8 mouse cellular contexts compared by ENCODE assay signal in the genomic region with DNA sequence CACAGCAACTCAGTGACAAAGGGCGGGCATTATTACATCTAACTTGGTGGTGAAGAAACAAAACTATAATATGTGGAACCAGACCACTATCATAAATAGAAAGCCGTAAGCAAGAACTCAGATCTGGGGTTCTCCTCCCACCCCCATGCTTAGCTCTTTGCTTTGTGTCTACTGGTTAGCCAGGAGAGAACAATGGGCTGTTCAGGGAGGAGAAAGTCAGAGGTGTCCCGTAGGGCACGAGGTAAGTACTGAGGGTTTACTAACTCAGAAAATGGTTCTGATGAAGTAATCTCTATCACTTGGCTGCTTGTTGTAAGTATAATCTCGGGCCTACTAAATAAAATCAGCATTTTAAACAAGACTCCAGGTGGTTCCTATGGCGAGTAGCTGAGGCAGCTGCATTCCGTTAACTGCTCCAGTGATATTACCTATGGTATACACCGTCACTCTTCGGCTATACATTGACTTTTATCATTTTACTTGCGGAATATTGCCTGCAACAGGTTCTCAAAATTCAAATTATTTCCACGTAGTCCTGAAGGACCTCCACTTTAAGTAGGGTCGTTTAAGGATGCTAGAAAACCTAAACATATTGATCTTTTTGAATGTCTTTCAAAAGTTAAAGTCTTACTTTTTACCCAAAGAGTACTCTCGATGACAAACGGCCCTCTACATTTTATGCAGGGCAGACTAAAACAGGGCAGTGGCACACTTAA. TPM values are rescaled to one million over a fixed set of nuclear protein-coding genes. Genes with fewer than 3 reads are reported as not detected.
DNase-seq lines count a peak whose midpoint lies in the region; ATAC-seq and TF ChIP-seq lines count a peak whose summit lies in the region.

No protein-coding gene starts in this region.

- H3K9ac ChIP-seq in embryonic facial prominence, embryonic 11.5 days (replicated peaks; ENCODE audit: low read length) = peak overlapping the region; percentile 61
- H3K9ac ChIP-seq in neural tube, embryonic 13.5 days = peak overlapping the region; percentile 75

- intact Hi-C loops in left cerebral cortex, adult 2 months (cut with DNase I) = loop anchor here (10.0 kb wide), 2 partner anchors 258 to 1202 kb away; a partner anchor contains a TSS

- DNase-seq in left cerebral cortex, adult 2 months (ENCODE audit: extremely low spot score in 1 of 2, low spot score in 2 of 2) = no peak
- DNase-seq in left cerebral cortex, adult 9 months (ENCODE audit: low spot score in 2 of 2) = no peak
- DNase-seq in embryonic facial prominence, embryonic 11.5 days (ENCODE audit: low spot score) = no peak
- peak; percentile 26 for DNase-seq in induced T-regulatory cell, adult 2 months (ENCODE audit: low read depth)
- no peak for DNase-seq in adrenal gland, postnatal 4 days (ENCODE audit: low spot score in 2 of 2)
- DNase-seq in layer of hippocampus, postnatal 36 days = no peak
- DNase-seq in adrenal gland, postnatal 25 days = no peak

- peak overlapping the region; percentile 90 for H3K27ac ChIP-seq in left cerebral cortex, adult 2 months
- peak overlapping the region; percentile 29; the same call in 1 of the 2 replicates for H3K27ac ChIP-seq in embryonic facial prominence, embryonic 11.5 days (replicated peaks; ENCODE audit: low read depth, low read length)
- H3K27ac ChIP-seq in neural tube, embryonic 13.5 days (replicated peaks) = peak overlapping the region; percentile 100

- TF ChIP-seq CTCF in left cerebral cortex, adult 2 months (IDR thresholded peaks at IDR 0.05) = no peak

- 40% methylated on average over 14 of the region's 14 CpGs for WGBS in embryonic facial prominence, embryonic 11.5 days
- WGBS in neural tube, embryonic 13.5 days = 40% methylated on average over 14 of the region's 14 CpGs

- no peak for ATAC-seq in embryonic facial prominence, embryonic 11.5 days (replicated peaks; ENCODE audit: insufficient number of reproducible peaks, low FRiP score, low TSS enrichment, low read depth)
- no peak for ATAC-seq in neural tube, embryonic 13.5 days (ENCODE audit: low read depth)

- H3K4me2 ChIP-seq in embryonic facial prominence, embryonic 11.5 days (ENCODE audit: low read depth, low read length) = peak overlapping the region; percentile 36
- H3K4me2 ChIP-seq in neural tube, embryonic 13.5 days = peak overlapping the region; percentile 60

- H3K36me3 ChIP-seq in embryonic facial prominence, embryonic 11.5 days (replicated peaks; ENCODE audit: control insufficient read depth, insufficient read depth, low read depth, low read length) = no peaks in the 10 kb centered on the region
- 0 out of 2 replicates have a peak, but pooled peaks cover 3% of the 10 kb centered on the region for H3K36me3 ChIP-seq in neural tube, embryonic 13.5 days

- peak overlapping the region; percentile 64 for H3K4me3 ChIP-seq in left cerebral cortex, adult 2 months
- peak overlapping the region; percentile 80 for H3K4me3 ChIP-seq in embryonic facial prominence, embryonic 11.5 days (ENCODE audit: low read depth, low read length)
- peak overlapping the region; percentile 94 for H3K4me3 ChIP-seq in neural tube, embryonic 13.5 days

- H3K4me1 ChIP-seq in embryonic facial prominence, embryonic 11.5 days (ENCODE audit: control insufficient read depth, insufficient read depth, low read length) = no peaks in the 10 kb centered on the region
- peaks cover 29% of the 10 kb centered on the region for H3K4me1 ChIP-seq in neural tube, embryonic 13.5 days (replicated peaks)

- H3K27me3 ChIP-seq in embryonic facial prominence, embryonic 11.5 days (ENCODE audit: control insufficient read depth, insufficient read depth, low read length) = no peaks in the 10 kb centered on the region
- no peaks in the 10 kb centered on the region for H3K27me3 ChIP-seq in neural tube, embryonic 13.5 days

- H3K9me3 ChIP-seq in embryonic facial prominence, embryonic 11.5 days (replicated peaks; ENCODE audit: control insufficient read depth, low read length) = no peaks in the 10 kb centered on the region
- H3K9me3 ChIP-seq in neural tube, embryonic 13.5 days = no peaks in the 10 kb centered on the region

RNA-seq across cellular contexts. Expression of a gene that starts 0.9 kb away (rescaled TPM):
- total RNA-seq in left cerebral cortex, adult 2 months (2021) = 100 to 1,000 TPM; 225 to 229 TPM
- 676 and 720 TPM in 2 replicates for polyA plus RNA-seq in embryonic facial prominence, embryonic 11.5 days (2014; fragmentation: Nextera tagmentation; extraction: Ambion mirVana)
- 425 and 477 TPM in 2 replicates for polyA plus RNA-seq in neural tube, embryonic 13.5 days (2015; fragmentation: Nextera tagmentation; extraction: Ambion mirVana)
- 100 to 1,000 TPM; 363 to 371 TPM for total RNA-seq in adrenal gland, postnatal 4 days (2021)
- total RNA-seq in layer of hippocampus, postnatal 36 days (2021) = 100 to 1,000 TPM; 251 to 252 TPM
- total RNA-seq in adrenal gland, postnatal 25 days (2021) = 377 and 397 TPM in 2 replicates

RNA-seq across cellular contexts. Expression of a gene that starts 13.3 kb away (rescaled TPM):
- 10 to 100 TPM; 38.7 to 39.3 TPM for total RNA-seq in left cerebral cortex, adult 2 months (2021)
- 59.1 and 62.8 TPM in 2 replicates for polyA plus RNA-seq in embryonic facial prominence, embryonic 11.5 days (2014; fragmentation: Nextera tagmentation; extraction: Ambion mirVana)
- polyA plus RNA-seq in neural tube, embryonic 13.5 days (2015; fragmentation: Nextera tagmentation; extraction: Ambion mirVana) = 70.2 and 74.2 TPM in 2 replicates
- 10 to 100 TPM; 31.7 to 34.1 TPM for total RNA-seq in adrenal gland, postnatal 4 days (2021)
- total RNA-seq in layer of hippocampus, postnatal 36 days (2021) = 10 to 100 TPM; 34.9 to 36.5 TPM
- 32.9 and 35.5 TPM in 2 replicates for total RNA-seq in adrenal gland, postnatal 25 days (2021)

RNA-seq across cellular contexts. Expression of a gene that starts 48.4 kb away (rescaled TPM):
- 10 to 100 TPM in 1 of 2 experiments, 1 to 10 TPM in 1; 8.9 to 15.5 TPM for total RNA-seq in left cerebral cortex, adult 2 months (2021)
- polyA plus RNA-seq in embryonic facial prominence, embryonic 11.5 days (2014; fragmentation: Nextera tagmentation; extraction: Ambion mirVana) = 3.9 TPM in 2 replicates
- polyA plus RNA-seq in neural tube, embryonic 13.5 days (2015; fragmentation: Nextera tagmentation; extraction: Ambion mirVana) = 4.6 and 5.9 TPM in 2 replicates
- total RNA-seq in adrenal gland, postnatal 4 days (2021) = 10 to 100 TPM; 26.0 to 30.2 TPM
- total RNA-seq in layer of hippocampus, postnatal 36 days (2021) = 1 to 10 TPM; 7.6 to 8.2 TPM
- total RNA-seq in adrenal gland, postnatal 25 days (2021) = 8.8 and 16.0 TPM in 2 replicates

Comparison
In these comparisons a context has a peak if more than half of its experiments do, and no peak if none do; other contexts are left out.
1. H3K27ac ChIP-seq: peak in every context shown above with its lines; median percentile 100 in neural tube, embryonic 13.5 days; 90 in left cerebral cortex, adult 2 months; 29 in embryonic facial prominence, embryonic 11.5 days.